ENCODE assay signal across 8 mouse cellular contexts in genomic region chr4:59801489-59801888, GRCm38 (mm10). TPM values are rescaled to one million over a fixed set of nuclear protein-coding genes. Genes with fewer than 3 reads are reported as not detected.
DNase-seq lines count a peak whose midpoint lies in the region; ATAC-seq lines count a peak whose summit lies in the region.

TSS of gene Inip (minus strand) at chr4:59801589.

- no peak within 1 kb of the TSS for H3K27ac ChIP-seq in heart, embryonic 10.5 days
- no peak within 1 kb of the TSS for H3K27ac ChIP-seq in heart, embryonic 15.5 days
- no peak within 1 kb of the TSS for H3K27ac ChIP-seq in limb, embryonic 10.5 days
- no peak within 1 kb of the TSS for H3K27ac ChIP-seq in neural tube, embryonic 15.5 days (replicated peaks)

- H3K4me2 ChIP-seq in heart, embryonic 15.5 days: no peak within 1 kb of the TSS
- H3K4me2 ChIP-seq in neural tube, embryonic 15.5 days: no peak within 1 kb of the TSS

- H3K27me3 ChIP-seq in heart, embryonic 10.5 days (ENCODE audit: insufficient read depth, poor library complexity, severe bottlenecking): no peaks in the 10 kb centered on the region
- H3K27me3 ChIP-seq in heart, embryonic 15.5 days: no peaks in the 10 kb centered on the region
- H3K27me3 ChIP-seq in limb, embryonic 10.5 days (ENCODE audit: low read depth, poor library complexity, severe bottlenecking): 0 out of 2 replicates have a peak, but pooled peaks cover 4% of the 10 kb centered on the region
- no peaks in the 10 kb centered on the region for H3K27me3 ChIP-seq in neural tube, embryonic 15.5 days (replicated peaks)

- 0 out of 2 replicates have a peak, but pooled peaks cover 7% of the 10 kb centered on the region for H3K4me1 ChIP-seq in heart, embryonic 10.5 days
- peaks cover 5% of the 10 kb centered on the region for H3K4me1 ChIP-seq in heart, embryonic 15.5 days (replicated peaks)
- H3K4me1 ChIP-seq in limb, embryonic 10.5 days: peaks cover 8% of the 10 kb centered on the region
- peaks cover 8% of the 10 kb centered on the region; the same call in 1 of the 2 replicates for H3K4me1 ChIP-seq in neural tube, embryonic 15.5 days

- intact Hi-C loops in heart, postnatal 36 days (cut with DNase I): no loop called here

- H3K4me3 ChIP-seq in heart, embryonic 10.5 days: no peak within 1 kb of the TSS
- H3K4me3 ChIP-seq in heart, embryonic 15.5 days: no peak within 1 kb of the TSS
- H3K4me3 ChIP-seq in limb, embryonic 10.5 days: no peak within 1 kb of the TSS
- no peak within 1 kb of the TSS for H3K4me3 ChIP-seq in neural tube, embryonic 15.5 days (replicated peaks)

- H3K9me3 ChIP-seq in heart, embryonic 10.5 days: no peaks in the 10 kb centered on the region
- no peaks in the 10 kb centered on the region for H3K9me3 ChIP-seq in heart, embryonic 15.5 days (replicated peaks)
- no peaks in the 10 kb centered on the region for H3K9me3 ChIP-seq in limb, embryonic 10.5 days (replicated peaks)
- H3K9me3 ChIP-seq in neural tube, embryonic 15.5 days (replicated peaks): no peaks in the 10 kb centered on the region

- no peak within 1 kb of the TSS for H3K9ac ChIP-seq in heart, embryonic 15.5 days
- H3K9ac ChIP-seq in neural tube, embryonic 15.5 days (replicated peaks): no peak within 1 kb of the TSS

- DNase-seq in heart, embryonic 10.5 days (ENCODE audit: low spot score): no peak
- no peak for DNase-seq in heart, postnatal 36 days
- DNase-seq in limb, embryonic 10.5 days (ENCODE audit: low spot score): no peak
- DNase-seq in natural killer cell, adult 2 months (ENCODE audit: low spot score in 2 of 2): no peak
- no peak for DNase-seq in urinary bladder, postnatal 4 days (ENCODE audit: low spot score in 2 of 2)

- no peak for ATAC-seq in activated CD4-positive, CD25-positive, alpha-beta regulatory T cell, adult 4 months
- no peak for ATAC-seq in heart, embryonic 15.5 days (replicated peaks; ENCODE audit: insufficient number of reproducible peaks, insufficient read depth, low FRiP score, low read depth)
- ATAC-seq in neural tube, embryonic 15.5 days (ENCODE audit: low FRiP score): no peak

- H3K36me3 ChIP-seq in heart, embryonic 10.5 days: no peaks in the 10 kb centered on the region
- no peaks in the 10 kb centered on the region for H3K36me3 ChIP-seq in heart, embryonic 15.5 days
- no peaks in the 10 kb centered on the region for H3K36me3 ChIP-seq in limb, embryonic 10.5 days
- no peaks in the 10 kb centered on the region for H3K36me3 ChIP-seq in neural tube, embryonic 15.5 days

RNA-seq across cellular contexts. Expression of gene Inip, which starts in this region (rescaled TPM):
- polyA plus RNA-seq in heart, embryonic 10.5 days (2016; fragmentation: Nextera tagmentation; extraction: Ambion mirVana): 56.9 and 57.5 TPM in 2 replicates
- total RNA-seq in heart, postnatal 36 days (2021): 1 to 10 TPM; 8.3 to 8.7 TPM
- 10 to 100 TPM; 37.2 to 44.7 TPM for polyA plus RNA-seq in activated CD4-positive, CD25-positive, alpha-beta regulatory T cell, adult 4 months (2017; shearing (Covaris generic))
- polyA plus RNA-seq in heart, embryonic 15.5 days (2015; fragmentation: Nextera tagmentation; extraction: Ambion mirVana): 35.4 and 39.9 TPM in 2 replicates
- polyA plus RNA-seq in limb, embryonic 10.5 days (2016; fragmentation: Nextera tagmentation; extraction: Ambion mirVana): 84.8 and 88.9 TPM in 2 replicates
- 48.9 and 53.3 TPM in 2 replicates for polyA plus RNA-seq in neural tube, embryonic 15.5 days (2015; fragmentation: Nextera tagmentation; extraction: Ambion mirVana)
